Mouse (Mus musculus) myocyte (in vitro differentiated cells): ENCODE data around the gene Rmnd5a.

Source experiments
- CEBPB ChIP-seq: IDR thresholded peaks from 2 replicates; pipeline ENCODE4 v1.6.1; 2011; ENCODE audit warnings: mild to moderate bottlenecking, moderate library complexity; ENCODE audit not compliant: poor library complexity, insufficient read depth, severe bottlenecking
- E2F4 ChIP-seq: IDR thresholded peaks from one replicate; pipeline ENCODE4 v1.6.1; 2011; ENCODE audit warnings: mild to moderate bottlenecking, control low read depth, moderate library complexity; ENCODE audit not compliant: insufficient read depth
- MAX ChIP-seq: IDR thresholded peaks from one replicate; pipeline ENCODE4 v1.6.1; 2011; ENCODE audit warnings: low read depth, mild to moderate bottlenecking, control low read depth
- MYOD1 ChIP-seq, 3 experiments: IDR thresholded peaks; one replicate each; pipeline ENCODE4 v1.6.1; 2011; ENCODE audit warnings: control low read depth in 2 of 3, low read depth in 2 of 3, mild to moderate bottlenecking in 2 of 3, moderate library complexity in 1 of 3; ENCODE audit not compliant: insufficient read length in 2 of 3, control insufficient read depth in 1 of 3
- MYOG ChIP-seq, 3 experiments: IDR thresholded peaks; one replicate each; pipeline ENCODE4 v1.6.1; 2011; ENCODE audit warnings: control low read depth in 2 of 3, low read depth in 2 of 3, mild to moderate bottlenecking in 2 of 3; ENCODE audit not compliant: insufficient read length in 2 of 3, control insufficient read depth in 1 of 3, insufficient read depth in 1 of 3
- POLR2A ChIP-seq: IDR thresholded peaks from one replicate; pipeline ENCODE4 v1.6.1; 2011; ENCODE audit warnings: low read depth, mild to moderate bottlenecking, control low read depth, moderate library complexity; ENCODE audit not compliant: insufficient read length
- POLR2AphosphoS2 ChIP-seq: IDR thresholded peaks from one replicate; pipeline ENCODE4 v1.6.1; 2011; ENCODE audit warnings: low read depth, control low read depth; ENCODE audit not compliant: insufficient read length
- REST ChIP-seq: IDR thresholded peaks from one replicate; pipeline ENCODE4 v1.6.1; 2011; ENCODE audit warnings: mild to moderate bottlenecking, control low read depth, moderate library complexity; ENCODE audit not compliant: insufficient read depth, insufficient read length
- SRF ChIP-seq: IDR thresholded peaks from one replicate; pipeline ENCODE4 v1.6.1; 2011; ENCODE audit warnings: low read depth; ENCODE audit not compliant: control insufficient read depth, insufficient read length
- TCF12 ChIP-seq: IDR thresholded peaks from one replicate; pipeline ENCODE4 v1.6.1; 2011; ENCODE audit warnings: mild to moderate bottlenecking, control low read depth; ENCODE audit not compliant: poor library complexity, insufficient read depth, severe bottlenecking
- TCF3 ChIP-seq: IDR thresholded peaks from one replicate; pipeline ENCODE4 v1.6.1; 2011; ENCODE audit warnings: low read depth, control low read depth; ENCODE audit not compliant: insufficient read length
- USF1 ChIP-seq: IDR thresholded peaks from one replicate; pipeline ENCODE4 v1.6.1; 2011; ENCODE audit warnings: low read depth, mild to moderate bottlenecking, control low read depth, moderate library complexity

DNA sequence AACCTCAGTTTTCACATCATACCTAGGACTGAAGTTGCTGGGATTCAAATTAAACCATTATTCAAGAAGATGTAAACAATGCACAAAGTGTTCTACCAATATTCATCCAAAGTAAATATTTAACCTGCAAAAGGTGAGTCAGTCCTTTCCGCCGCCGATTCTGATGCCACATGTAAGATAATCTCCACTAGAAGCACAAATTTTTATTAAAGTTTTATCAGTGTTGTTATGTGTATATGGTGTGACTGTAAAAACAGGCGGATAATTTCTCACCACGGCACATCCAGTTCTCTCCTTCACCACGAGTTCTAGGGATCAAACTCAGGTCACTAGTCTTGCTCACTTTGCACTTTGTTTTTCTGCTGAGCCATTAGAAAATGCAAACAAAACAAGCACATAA lies 19.6 kb downstream of the Rmnd5a start:
- TF ChIP-seq POLR2A (no peak), TCF12 (no peak), MYOG (IDR thresholded peaks at IDR 0.05; ENCODE audit: control insufficient read depth in 1 of 3, insufficient read depth in 1 of 3, insufficient read length in 2 of 3, low read depth in 2 of 3) (no peak), REST (no peak), USF1 (no peak), E2F4 (no peak), MAX (no peak), TCF3 (no peak), MYOD1 (IDR thresholded peaks at IDR 0.05; ENCODE audit: control insufficient read depth in 1 of 3, insufficient read length in 2 of 3, low read depth in 2 of 3) (no peak), POLR2AphosphoS2 (no peak), SRF (no peak), CEBPB (no peak)
